Mouse (Mus musculus) hindbrain, embryonic 14.5 days (tissue): ENCODE data around the gene Gm5726. TPM values are rescaled to one million over a fixed set of nuclear protein-coding genes. Genes with fewer than 3 reads are reported as not detected.
"Not testable (repeated sequence)": the region's sequence is repeated elsewhere in the genome, so short reads cannot be mapped to it uniquely, and the experiment has no call there.

Experiments used
- ATAC-seq: fragments of 200-750 bp; cut with Nextera tagmentation; 2 replicates; pipeline ENCODE4 v1.8.0; 2017; ENCODE audit warnings: moderate number of reproducible peaks, mild to moderate bottlenecking, moderate TSS enrichment, moderate library complexity; ENCODE audit not compliant: low FRiP score
- DNase-seq: peaks from one replicate; pipeline ENCODE4 v3.0.0-alpha.2; 2015; ENCODE audit warnings: low spot score
- H3K27ac ChIP-seq: fragments of 300-500 bp; sonication (generic); 2 replicates; pipeline ENCODE4 v1.5.1; 2014; ENCODE audit warnings: mild to moderate bottlenecking, moderate library complexity
- H3K27me3 ChIP-seq: fragments of 300-500 bp; sonication (generic); 2 replicates; pipeline ENCODE4 v1.6.1; 2014; ENCODE audit warnings: mild to moderate bottlenecking, low read length, mixed read lengths; ENCODE audit not compliant: control insufficient read depth, insufficient read depth
- H3K36me3 ChIP-seq: fragments of 300-500 bp; sonication (generic); replicated peaks from 2 replicates; pipeline ENCODE4 v1.6.1; 2014; ENCODE audit not compliant: control insufficient read depth, insufficient read depth
- H3K4me1 ChIP-seq: fragments of 300-500 bp; sonication (generic); replicated peaks from 2 replicates; pipeline ENCODE4 v1.6.1; 2014; ENCODE audit warnings: antibody characterized with exemption, low read length, mixed read lengths; ENCODE audit not compliant: control insufficient read depth, insufficient read depth
- H3K4me2 ChIP-seq: fragments of 300-500 bp; sonication (generic); replicated peaks from 2 replicates; pipeline ENCODE4 v1.6.1; 2014; ENCODE audit warnings: mild to moderate bottlenecking, moderate library complexity
- H3K4me3 ChIP-seq: fragments of 300-500 bp; sonication (generic); replicated peaks from 2 replicates; pipeline ENCODE4 v1.5.1; 2014; ENCODE audit warnings: mild to moderate bottlenecking, low read length
- H3K9ac ChIP-seq: fragments of 300-500 bp; sonication (generic); 2 replicates; pipeline ENCODE4 v1.6.1; 2014
- H3K9me3 ChIP-seq: fragments of 300-500 bp; sonication (generic); 2 replicates; pipeline ENCODE4 v1.6.1; 2016; ENCODE audit warnings: low read length; ENCODE audit not compliant: control insufficient read depth
- WGBS: fragments of 180-500 bp; shearing (Covaris S2); extraction: QIAGEN DNeasy Blood & Tissue Kit; methylation state at CpG from one replicate; pipeline ENCODE4 v1.1.7; 2014; 5-methylcytosine and 5-hydroxymethylcytosine counted together
- polyA plus RNA-seq: library from polyadenylated mRNA; unstranded; fragments of >200 nt; fragmentation: Nextera tagmentation; extraction: Ambion mirVana; gene quantifications from 2 replicates; pipeline ENCODE4 v1.2.1, GENCODE M21; 2014

Gm5726 gene
- polyA plus RNA-seq = not detected in 2 replicates

DNA sequence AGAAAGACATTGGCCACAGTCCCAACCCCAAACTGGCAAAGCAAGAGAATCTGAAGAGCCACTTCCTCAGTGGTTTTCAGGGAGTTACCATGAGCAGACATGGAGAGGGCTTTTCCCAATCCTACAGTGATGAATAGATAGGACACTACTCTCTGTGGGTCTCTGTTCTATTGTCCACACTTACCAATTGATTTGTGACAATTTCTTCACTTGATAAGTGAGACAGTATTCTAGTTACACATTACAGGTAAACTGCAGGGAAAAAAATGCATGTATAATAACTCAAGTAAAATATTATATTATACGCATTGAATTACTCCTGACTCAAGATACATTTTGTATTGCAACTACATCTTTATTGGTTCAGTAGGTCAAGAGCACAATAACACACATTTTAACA is at the start of gene Gm5726:
TSS of gene Gm5726 (minus strand) at position 101 of the 400 bp plus-strand sequence.
- H3K27ac ChIP-seq, ATAC-seq, H3K4me1 ChIP-seq, H3K4me2 ChIP-seq, H3K9me3 ChIP-seq, DNase-seq, H3K36me3 ChIP-seq, H3K4me3 ChIP-seq, H3K9ac ChIP-seq, H3K27me3 ChIP-seq: not testable (repeated sequence)
- no CpG with 5 or more reads among the region's 1 CpGs for WGBS

DNA sequence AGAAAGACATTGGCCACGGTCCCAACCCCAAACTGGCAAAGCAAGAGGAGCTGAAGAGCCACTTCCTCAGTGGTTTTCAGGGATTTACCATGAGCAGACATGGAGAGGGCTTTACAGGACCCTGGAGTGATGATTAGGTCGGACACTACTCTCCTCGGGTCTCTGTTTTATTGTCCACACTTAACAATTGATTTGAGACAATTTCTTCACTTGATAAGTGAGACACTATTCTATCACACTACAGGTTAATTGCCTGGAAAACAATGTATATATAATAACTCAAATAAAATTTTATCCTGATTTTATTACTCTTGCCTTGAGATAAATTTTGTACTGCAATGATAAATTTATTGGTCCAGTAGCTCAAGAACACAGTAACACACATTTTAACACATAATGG is 30.6 kb upstream of the Gm5726 start, which contains the start of gene Gm4141:
TSS of gene Gm4141 (minus strand) at position 101 of the 400 bp plus-strand sequence.
- not testable (repeated sequence) for H3K4me1 ChIP-seq, H3K4me2 ChIP-seq, H3K27me3 ChIP-seq, H3K36me3 ChIP-seq, H3K27ac ChIP-seq, H3K4me3 ChIP-seq, ATAC-seq, H3K9ac ChIP-seq, H3K9me3 ChIP-seq, DNase-seq
- WGBS = no CpG with 5 or more reads among the region's 3 CpGs

DNA sequence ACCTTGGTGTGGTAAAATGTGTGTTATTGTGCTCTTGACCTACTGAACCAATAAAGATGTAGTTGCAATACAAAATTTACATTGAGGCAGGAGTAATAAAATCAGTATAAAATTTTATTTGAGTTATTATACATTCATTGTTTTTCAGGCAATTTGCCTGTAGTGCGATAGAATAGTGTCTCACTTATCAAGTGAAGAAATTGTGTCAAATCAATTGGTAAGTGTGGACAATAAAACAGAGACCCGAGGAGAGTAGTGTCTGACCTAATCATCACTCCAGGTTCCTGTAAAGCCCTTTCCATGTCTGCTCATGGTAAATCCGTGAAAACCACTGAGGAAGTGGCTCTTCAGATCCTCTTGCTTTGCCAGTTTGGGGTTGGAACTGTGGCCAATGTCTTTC is 12.0 kb downstream of the Gm5726 start, which contains the start of gene Vmn1r104:
TSS of gene Vmn1r104 (plus strand) at position 301 of the 400 bp plus-strand sequence.
- H3K27me3 ChIP-seq, H3K27ac ChIP-seq, H3K4me3 ChIP-seq, H3K4me1 ChIP-seq, H3K36me3 ChIP-seq, H3K9ac ChIP-seq, ATAC-seq, DNase-seq, H3K4me2 ChIP-seq, H3K9me3 ChIP-seq: not testable (repeated sequence)
- WGBS = no CpG with 5 or more reads among the region's 3 CpGs

DNA sequence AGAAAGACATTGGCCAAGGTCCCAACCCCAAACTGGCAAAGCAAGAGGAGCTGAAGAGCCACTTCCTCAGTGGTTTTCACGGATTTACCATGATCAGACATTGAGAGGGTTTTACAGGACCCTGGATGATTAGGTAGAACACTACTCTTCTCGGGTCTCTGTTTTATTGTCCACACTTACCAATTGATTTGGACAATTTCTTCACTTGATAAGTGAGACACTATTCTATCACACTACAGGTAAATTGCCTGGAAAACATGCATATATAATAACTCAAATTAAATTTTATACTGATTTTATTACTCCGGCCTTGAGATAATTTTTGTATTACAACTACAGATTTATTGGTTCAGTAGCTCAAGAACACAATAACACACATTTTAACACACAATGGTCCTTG is 35.1 kb downstream of the Gm5726 start, which contains the start of gene Vmn1r103:
TSS of gene Vmn1r103 (minus strand) at position 101 of the 400 bp plus-strand sequence.
- no CpG with 5 or more reads among the region's 3 CpGs for WGBS
- H3K36me3 ChIP-seq, H3K27me3 ChIP-seq, H3K4me3 ChIP-seq, H3K9me3 ChIP-seq, H3K9ac ChIP-seq, H3K27ac ChIP-seq, H3K4me2 ChIP-seq, ATAC-seq, DNase-seq, H3K4me1 ChIP-seq: not testable (repeated sequence)

Other genes with a start within 250 kb of the Gm5726 start
- gene Gm4133, start 211.7 kb downstream of the Gm5726 start, polyA plus RNA-seq = not detected in 2 replicates
- gene Gm5728, start 170.3 kb downstream of the Gm5726 start, polyA plus RNA-seq = not detected in 2 replicates
- not detected in 2 replicates for gene Vmn1r100, start 127.8 kb downstream of the Gm5726 start, polyA plus RNA-seq
- gene Vmn1r101, start 103.2 kb downstream of the Gm5726 start, polyA plus RNA-seq = not detected in 2 replicates
- not detected in 2 replicates for gene Gm10670, start 70.8 kb downstream of the Gm5726 start, polyA plus RNA-seq
- gene Vmn1r103, start 35.2 kb downstream of the Gm5726 start, polyA plus RNA-seq = not detected in 2 replicates
- not detected in 2 replicates for gene Vmn1r104, start 11.9 kb downstream of the Gm5726 start, polyA plus RNA-seq
- gene Gm4141, start 30.5 kb upstream of the Gm5726 start, polyA plus RNA-seq = not detected in 2 replicates
- gene Gm4513, start 53.3 kb upstream of the Gm5726 start, polyA plus RNA-seq = not detected in 2 replicates
- gene Vmn1r107, start 123.2 kb upstream of the Gm5726 start, polyA plus RNA-seq = not detected in 2 replicates
- not detected in 2 replicates for gene Vmn1r111, start 157.5 kb upstream of the Gm5726 start, polyA plus RNA-seq
- gene Gm10668, start 184.9 kb upstream of the Gm5726 start, polyA plus RNA-seq = not detected in 2 replicates
- not detected in 2 replicates for gene Vmn1r112, start 225.4 kb upstream of the Gm5726 start, polyA plus RNA-seq
- not detected in 2 replicates for gene Vmn1r113, start 241.5 kb upstream of the Gm5726 start, polyA plus RNA-seq